Mouse (Mus musculus) kidney, adult 2 months (tissue): Measurements from ENCODE around the gene Il2rb. TPM values are rescaled to one million over a fixed set of nuclear protein-coding genes. Genes with fewer than 3 reads are reported as not detected.
A peak's percentile ranks its signal among the peaks of the same experiment; 100 is the strongest.

Source experiments
- DNase-seq: peaks from one replicate; pipeline ENCODE4 v3.0.0; 2021
- H3K27ac ChIP-seq: fragments of 200-500 bp; 2 replicates; pipeline ENCODE4 v1.5.1; 2012; ENCODE audit warnings: low read depth, low read length, control low read depth, inconsistent platforms; ENCODE audit not compliant: insufficient read depth
- H3K27me3 ChIP-seq: fragments of 200-500 bp; replicated peaks from 2 replicates; pipeline ENCODE4 v1.6.1; 2012; ENCODE audit warnings: mild to moderate bottlenecking, moderate library complexity, low read length, inconsistent platforms; ENCODE audit not compliant: control insufficient read depth, insufficient read depth
- H3K36me3 ChIP-seq: fragments of 200-500 bp; 2 replicates; pipeline ENCODE4 v1.6.1; 2012; ENCODE audit warnings: mild to moderate bottlenecking, moderate library complexity, low read length, inconsistent platforms; ENCODE audit not compliant: control insufficient read depth, insufficient read depth
- H3K4me1 ChIP-seq: fragments of 200-500 bp; 2 replicates; pipeline ENCODE4 v1.6.1; 2011; ENCODE audit warnings: low read length; ENCODE audit not compliant: control insufficient read depth, insufficient read depth
- H3K4me3 ChIP-seq: fragments of 200-500 bp; 2 replicates; pipeline ENCODE4 v1.5.1; 2011; ENCODE audit warnings: mild to moderate bottlenecking, low read depth, low read length, control low read depth; ENCODE audit not compliant: insufficient read depth
- CTCF ChIP-seq: fragments of 200-500 bp; conservative IDR thresholded peaks from 2 replicates; pipeline ENCODE4 v1.5.1; 2011; ENCODE audit warnings: low read depth, mild to moderate bottlenecking, control low read depth, low read length, moderate library complexity, mixed read lengths; ENCODE audit not compliant: insufficient read depth, insufficient read length
- POLR2A ChIP-seq: fragments of 200-500 bp; IDR thresholded peaks from one replicate; pipeline ENCODE4 v1.6.1; 2011; ENCODE audit warnings: low read depth, low read length, control low read depth
- WGBS: fragments of 180-500 bp; shearing (Covaris S2); methylation state at CpG from one replicate; pipeline ENCODE4 v1.1.7; 2018; 5-methylcytosine and 5-hydroxymethylcytosine counted together
- polyA plus RNA-seq: library from polyadenylated mRNA; depleted of rRNA; stranded (reverse); fragments of >200 nt; gene quantifications from 2 replicates; pipeline ENCODE4 v1.2.3, GENCODE M21; 2012

Il2rb gene
- polyA plus RNA-seq, 1 experiment, result 6.3 TPM

GRCm38 (mm10) chr15:78456051-78456450 is 39.0 kb downstream of the Il2rb start:
- Histone ChIP-seq H3K27me3 (no peaks in the 10 kb centered on the region), H3K36me3 (no peaks in the 10 kb centered on the region), H3K4me3 (no peak overlapping the region), H3K27ac (no peak overlapping the region), H3K4me1 (no peaks in the 10 kb centered on the region)
- 37% methylated on average over 7 of the region's 7 CpGs for WGBS
- DNase-seq, result no peak
- TF ChIP-seq CTCF (no peak), POLR2A (no peak)

DNA sequence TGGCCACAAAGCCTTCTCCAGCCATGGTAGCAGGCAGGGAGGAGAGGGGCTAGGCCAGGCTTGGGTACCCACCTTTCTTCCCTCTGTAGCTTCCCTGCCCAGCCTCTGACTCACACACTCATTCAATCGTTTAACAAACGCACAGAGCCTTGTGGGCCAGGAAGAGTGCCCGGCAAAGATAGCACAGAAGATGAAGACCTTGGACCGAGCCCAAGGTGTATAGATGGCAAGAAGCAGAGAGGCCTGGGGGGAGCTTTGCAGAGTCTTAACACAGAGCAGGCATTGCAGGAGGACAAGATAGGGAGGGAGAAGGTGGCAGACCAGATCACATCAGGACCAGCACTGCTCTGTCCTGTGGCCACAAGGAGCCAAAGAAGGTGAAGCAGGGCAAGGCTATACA is 39.9 kb downstream of the Il2rb start:
- WGBS, result 65% methylated on average over 4 of the region's 4 CpGs
- Histone ChIP-seq H3K36me3 (no peaks in the 10 kb centered on the region), H3K4me1 (no peaks in the 10 kb centered on the region), H3K27me3 (no peaks in the 10 kb centered on the region), H3K4me3 (no peak overlapping the region), H3K27ac (no peak overlapping the region)
- no peak for DNase-seq
- TF ChIP-seq CTCF (no peak), POLR2A (no peak)

GRCm38 (mm10) chr15:78452929-78453328 is 42.1 kb downstream of the Il2rb start:
- no peaks in the 10 kb centered on the region for H3K27me3 ChIP-seq
- DNase-seq, result no peak
- TF ChIP-seq POLR2A, result no peak
- TF ChIP-seq CTCF, result no peak
- 0 out of 2 replicates have a peak, but pooled peaks cover 5% of the 10 kb centered on the region for H3K4me1 ChIP-seq
- no peaks in the 10 kb centered on the region for H3K36me3 ChIP-seq
- no peak overlapping the region for H3K4me3 ChIP-seq
- WGBS, result 83% methylated on average over 3 of the region's 3 CpGs
- no peak overlapping the region for H3K27ac ChIP-seq

DNA sequence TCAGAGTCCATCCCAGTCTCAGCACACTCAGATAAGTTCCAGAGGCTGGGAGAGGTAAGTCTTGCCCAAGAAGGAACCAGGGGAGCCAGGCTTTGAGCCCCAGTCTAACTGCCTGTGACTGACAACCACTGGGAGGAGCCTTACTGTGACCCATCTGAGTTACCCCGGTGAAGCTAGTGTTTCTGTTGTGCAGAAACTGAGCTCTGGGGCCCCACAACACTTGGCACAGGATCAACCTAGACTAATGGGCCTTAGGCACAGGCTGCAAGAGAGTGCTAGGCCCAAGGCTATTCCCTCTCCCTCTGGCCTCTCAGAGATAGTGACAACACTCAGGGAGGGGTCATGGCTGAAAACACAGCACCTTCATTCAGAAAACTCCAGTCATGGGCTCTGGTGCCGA is 43.9 kb downstream of the Il2rb start:
- Histone ChIP-seq H3K4me1 (0 out of 2 replicates have a peak, but pooled peaks cover 5% of the 10 kb centered on the region), H3K27me3 (no peaks in the 10 kb centered on the region), H3K4me3 (no peak overlapping the region), H3K36me3 (no peaks in the 10 kb centered on the region), H3K27ac (no peak overlapping the region)
- DNase-seq, result no peak
- TF ChIP-seq CTCF (no peak), POLR2A (no peak)
- WGBS, result 74% methylated on average over 2 of the region's 2 CpGs

DNA sequence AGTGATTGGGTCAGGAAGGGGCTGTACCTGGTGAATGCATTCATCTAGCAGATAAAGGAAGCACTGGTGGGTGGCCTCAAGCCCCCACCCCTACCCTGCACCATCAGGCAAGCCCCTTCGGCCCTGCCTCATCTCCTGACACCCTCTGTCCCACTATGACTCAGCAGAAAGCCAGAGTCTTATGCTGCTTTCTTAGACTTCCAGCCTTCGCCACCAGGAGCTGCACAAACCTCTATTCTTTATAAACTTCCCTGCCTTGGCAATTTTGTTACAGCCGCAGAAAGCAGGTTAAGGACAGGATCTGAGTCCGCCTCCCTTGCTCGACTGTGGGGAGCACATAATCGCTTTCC is 44.7 kb downstream of the Il2rb start:
- H3K4me1 ChIP-seq, result 0 out of 2 replicates have a peak, but pooled peaks cover 5% of the 10 kb centered on the region
- no peaks in the 10 kb centered on the region for H3K36me3 ChIP-seq
- H3K27ac ChIP-seq, result no peak overlapping the region
- no peak overlapping the region for H3K4me3 ChIP-seq
- DNase-seq, result no peak
- 91% methylated on average over 6 of the region's 6 CpGs for WGBS
- TF ChIP-seq POLR2A (no peak), CTCF (no peak)
- H3K27me3 ChIP-seq, result no peaks in the 10 kb centered on the region

DNA sequence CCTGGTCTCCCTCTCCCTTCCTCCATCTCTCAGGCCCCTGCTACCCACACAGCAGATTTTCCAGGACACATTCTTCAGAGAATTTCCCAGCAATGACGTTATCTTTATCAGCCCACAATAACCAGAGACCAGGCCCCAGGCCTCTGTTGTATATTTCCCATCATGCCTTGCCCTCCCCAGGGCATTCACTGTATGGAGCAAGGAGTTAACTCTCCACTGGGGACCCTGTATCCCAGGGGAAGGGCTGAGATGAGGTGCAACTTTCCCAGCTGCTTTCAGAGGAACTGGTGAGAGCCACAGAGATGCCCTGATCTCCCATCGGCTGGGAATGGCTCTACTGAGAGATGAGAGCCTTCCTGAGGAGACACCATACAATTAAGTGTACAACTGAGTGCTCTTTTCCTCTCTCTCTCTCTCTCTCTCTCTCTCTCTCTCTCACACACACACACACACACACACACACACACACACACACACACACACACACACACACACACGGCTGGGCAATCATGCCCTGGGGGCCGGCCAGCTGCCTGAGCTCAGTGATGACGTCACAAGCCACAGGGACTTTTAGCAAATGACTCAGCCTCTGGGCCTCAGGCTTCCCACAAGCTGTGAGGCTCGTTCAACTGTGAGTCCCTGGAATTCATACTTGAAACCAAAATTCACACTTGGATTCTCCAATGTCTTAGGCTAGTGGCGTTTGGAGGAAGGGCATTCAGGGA is 45.2 kb downstream of the Il2rb start:
- Histone ChIP-seq H3K27me3 (no peaks in the 10 kb centered on the region), H3K27ac (no peak overlapping the region), H3K4me1 (0 out of 2 replicates have a peak, but pooled peaks cover 5% of the 10 kb centered on the region), H3K36me3 (no peaks in the 10 kb centered on the region), H3K4me3 (no peak overlapping the region)
- TF ChIP-seq CTCF (no peak), POLR2A (no peak)
- 39% methylated on average over 7 of the region's 7 CpGs for WGBS
- DNase-seq, result peak; percentile 49

DNA sequence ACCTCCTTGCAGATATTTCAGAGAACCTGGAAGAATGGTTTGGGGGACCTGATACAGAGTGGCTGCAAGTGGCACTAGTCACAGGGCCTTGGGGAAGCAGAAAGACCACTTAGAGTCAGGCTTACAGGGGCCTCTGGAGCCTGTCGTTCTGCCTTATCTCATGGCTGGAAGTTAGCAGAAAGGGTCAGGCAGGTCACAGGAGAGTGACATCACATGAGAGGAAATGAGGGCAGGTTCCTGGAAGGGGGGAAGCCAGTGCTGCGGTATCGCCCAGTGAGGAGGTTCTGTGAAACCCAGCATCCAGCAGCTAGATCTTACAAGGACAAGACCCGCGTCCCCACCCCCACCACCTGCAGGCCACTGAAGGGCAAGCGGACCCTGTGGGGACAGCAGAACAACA is 45.9 kb downstream of the Il2rb start:
- Histone ChIP-seq H3K27ac (no peak overlapping the region), H3K4me1 (0 out of 2 replicates have a peak, but pooled peaks cover 5% of the 10 kb centered on the region), H3K27me3 (no peaks in the 10 kb centered on the region), H3K4me3 (no peak overlapping the region), H3K36me3 (no peaks in the 10 kb centered on the region)
- 80% methylated on average over 6 of the region's 6 CpGs for WGBS
- TF ChIP-seq CTCF (no peak), POLR2A (no peak)
- peak; percentile 39 for DNase-seq
